Mouse (Mus musculus) forebrain, embryonic 12.5 days (tissue): ENCODE measurements around the gene Smarca4. TPM values are rescaled to one million over a fixed set of nuclear protein-coding genes. Genes with fewer than 3 reads are reported as not detected.

ENCODE experiments used
- ATAC-seq: fragments of 200-750 bp; cut with Nextera tagmentation; 2 replicates; pipeline ENCODE4 v1.8.0; 2017; ENCODE audit warnings: moderate TSS enrichment; ENCODE audit not compliant: low FRiP score
- H3K27ac ChIP-seq: fragments of 300-500 bp; sonication (generic); 2 replicates; pipeline ENCODE4 v1.5.1; 2016; ENCODE audit warnings: mild to moderate bottlenecking
- H3K27me3 ChIP-seq: fragments of 300-500 bp; sonication (generic); 2 replicates; pipeline ENCODE4 v1.6.1; 2016; ENCODE audit warnings: mild to moderate bottlenecking
- H3K36me3 ChIP-seq: fragments of 300-500 bp; sonication (generic); replicated peaks from 2 replicates; pipeline ENCODE4 v1.6.1; 2016; ENCODE audit warnings: mild to moderate bottlenecking
- H3K4me1 ChIP-seq: fragments of 300-500 bp; sonication (generic); 2 replicates; pipeline ENCODE4 v1.6.1; 2016
- H3K4me2 ChIP-seq: fragments of 300-500 bp; sonication (generic); 2 replicates; pipeline ENCODE4 v1.6.1; 2016; ENCODE audit warnings: mild to moderate bottlenecking, moderate library complexity
- H3K4me3 ChIP-seq: fragments of 300-500 bp; sonication (generic); replicated peaks from 2 replicates; pipeline ENCODE4 v1.5.1; 2016; ENCODE audit warnings: mild to moderate bottlenecking
- H3K9ac ChIP-seq: fragments of 300-500 bp; sonication (generic); 2 replicates; pipeline ENCODE4 v1.6.1; 2016; ENCODE audit warnings: mild to moderate bottlenecking
- H3K9me3 ChIP-seq: fragments of 300-500 bp; sonication (generic); 2 replicates; pipeline ENCODE4 v1.6.1; 2016
- WGBS: fragments of 180-500 bp; shearing (Covaris S2); methylation state at CpG from one replicate; pipeline ENCODE4 v1.1.7; 2016; 5-methylcytosine and 5-hydroxymethylcytosine counted together
- polyA plus RNA-seq: library from polyadenylated mRNA; unstranded; fragments of >200 nt; fragmentation: Nextera tagmentation; extraction: Ambion mirVana; gene quantifications from 2 replicates; pipeline ENCODE4 v1.2.1, GENCODE M21; 2016

The Smarca4 gene
- polyA plus RNA-seq, 1 experiment from 2014 or later: 184 TPM

GRCm38 (mm10) chr9:21706586-21707265 is 90.8 kb downstream of the Smarca4 start:
- no peak overlapping the region for H3K4me3 ChIP-seq
- H3K36me3 ChIP-seq: peaks cover 79% of the 10 kb centered on the region
- no peaks in the 10 kb centered on the region for H3K4me1 ChIP-seq
- ATAC-seq: 0 out of 2 replicates have a peak, but pooled peaks have one; percentile 27
- no peak overlapping the region for H3K9ac ChIP-seq
- H3K4me2 ChIP-seq: no peak overlapping the region
- no peak overlapping the region for H3K27ac ChIP-seq
- no peaks in the 10 kb centered on the region for H3K27me3 ChIP-seq
- WGBS: 90% methylated on average over 8 of the region's 8 CpGs
- H3K9me3 ChIP-seq: no peaks in the 10 kb centered on the region; the same call in 1 of the 2 replicates

- Histone ChIP-seq H3K4me1 (no peaks in the 10 kb centered on the region), H3K27ac (no peak overlapping the region), H3K4me3 (no peak overlapping the region), H3K9ac (no peak overlapping the region), H3K36me3 (peaks cover 56% of the 10 kb centered on the region), H3K9me3 (no peaks in the 10 kb centered on the region; the same call in 1 of the 2 replicates), H3K4me2 (no peak overlapping the region), H3K27me3 (no peaks in the 10 kb centered on the region)
- 93% methylated on average over 3 of the region's 3 CpGs for WGBS
- ATAC-seq: no peak
These were observed 93.4 kb downstream of the Smarca4 start for GRCm38 (mm10) chr9:21709340-21709739.

GRCm38 (mm10) chr9:21715298-21715697 is 99.3 kb downstream of the Smarca4 start:
- Histone ChIP-seq H3K27me3 (no peaks in the 10 kb centered on the region), H3K27ac (no peak overlapping the region), H3K9ac (no peak overlapping the region), H3K9me3 (no peaks in the 10 kb centered on the region), H3K4me2 (no peak overlapping the region), H3K4me1 (no peaks in the 10 kb centered on the region), H3K36me3 (peaks cover 4% of the 10 kb centered on the region), H3K4me3 (no peak overlapping the region)
- ATAC-seq: no peak
- WGBS: 72% methylated on average over 4 of the region's 4 CpGs

- H3K36me3 ChIP-seq: peaks cover 4% of the 10 kb centered on the region
- no peak overlapping the region for H3K4me2 ChIP-seq
- H3K27me3 ChIP-seq: no peaks in the 10 kb centered on the region
These were observed 101.0 kb downstream of the Smarca4 start for GRCm38 (mm10) chr9:21717015-21717414.

GRCm38 (mm10) chr9:21721036-21721435 is 105.1 kb downstream of the Smarca4 start:
- H3K27me3 ChIP-seq: no peaks in the 10 kb centered on the region
- no peak overlapping the region for H3K9ac ChIP-seq
- no peak overlapping the region for H3K4me2 ChIP-seq
- peaks cover 24% of the 10 kb centered on the region for H3K4me1 ChIP-seq
- WGBS: 77% methylated on average over 2 of the region's 2 CpGs
- no peak overlapping the region for H3K27ac ChIP-seq
- no peak overlapping the region for H3K4me3 ChIP-seq
- H3K9me3 ChIP-seq: no peaks in the 10 kb centered on the region
- H3K36me3 ChIP-seq: peaks cover 10% of the 10 kb centered on the region
- no peak for ATAC-seq

More at GRCm38 (mm10) chr9:21717015-21717414, 101.0 kb downstream of the Smarca4 start:
- 89% methylated on average over 2 of the region's 2 CpGs for WGBS
- no peaks in the 10 kb centered on the region for H3K4me1 ChIP-seq
- H3K27ac ChIP-seq: no peak overlapping the region
- ATAC-seq: no peak
- no peaks in the 10 kb centered on the region for H3K9me3 ChIP-seq
- H3K4me3 ChIP-seq: no peak overlapping the region
- H3K9ac ChIP-seq: no peak overlapping the region

GRCm38 (mm10) chr9:21723377-21724146 is 107.6 kb downstream of the Smarca4 start, which contains the start of gene Ldlr:
TSS of gene Ldlr (plus strand) at chr9:21723483.
- peak; percentile 82 for ATAC-seq
- Histone ChIP-seq H3K4me3 (peak within 1 kb of the TSS; percentile 75), H3K27ac (peak within 1 kb of the TSS; percentile 97), H3K9me3 (no peaks in the 10 kb centered on the region), H3K4me1 (peaks cover 29% of the 10 kb centered on the region), H3K4me2 (peak within 1 kb of the TSS; percentile 59), H3K36me3 (peaks cover 32% of the 10 kb centered on the region), H3K9ac (peak within 1 kb of the TSS; percentile 79), H3K27me3 (no peaks in the 10 kb centered on the region)
- under 1% methylated on average over 47 of the region's 47 CpGs for WGBS

GRCm38 (mm10) chr9:21724147-21724536 is 108.2 kb downstream of the Smarca4 start:
- ATAC-seq: peak; percentile 97
- H3K4me3 ChIP-seq: peak overlapping the region; percentile 75
- peak overlapping the region; percentile 97 for H3K27ac ChIP-seq
- no peaks in the 10 kb centered on the region for H3K27me3 ChIP-seq
- peak overlapping the region; percentile 59 for H3K4me2 ChIP-seq
- H3K9ac ChIP-seq: peak overlapping the region; percentile 79
- H3K36me3 ChIP-seq: peaks cover 37% of the 10 kb centered on the region
- H3K9me3 ChIP-seq: no peaks in the 10 kb centered on the region
- WGBS: under 1% methylated on average over 18 of the region's 18 CpGs
- peaks cover 29% of the 10 kb centered on the region for H3K4me1 ChIP-seq

- WGBS: 90% methylated on average over 23 of the region's 23 CpGs
- Histone ChIP-seq H3K36me3 (peaks cover 46% of the 10 kb centered on the region), H3K4me1 (peaks cover 29% of the 10 kb centered on the region), H3K4me3 (peak overlapping the region; percentile 75), H3K4me2 (peak overlapping the region; percentile 59), H3K27me3 (no peaks in the 10 kb centered on the region), H3K27ac (peak overlapping the region; percentile 27; the same call in 1 of the 2 replicates), H3K9ac (peak overlapping the region; percentile 79), H3K9me3 (no peaks in the 10 kb centered on the region)
- ATAC-seq: no peak
These were observed 109.5 kb downstream of the Smarca4 start for GRCm38 (mm10) chr9:21725224-21726121.

GRCm38 (mm10) chr9:21726218-21726975 is 110.4 kb downstream of the Smarca4 start:
- Histone ChIP-seq H3K9me3 (no peaks in the 10 kb centered on the region), H3K9ac (no peak overlapping the region), H3K27me3 (no peaks in the 10 kb centered on the region), H3K4me2 (peak overlapping the region; percentile 38), H3K36me3 (peaks cover 52% of the 10 kb centered on the region), H3K4me1 (peaks cover 29% of the 10 kb centered on the region), H3K27ac (peak overlapping the region; percentile 27; the same call in 1 of the 2 replicates), H3K4me3 (no peak overlapping the region)
- no peak for ATAC-seq
- 90% methylated on average over 14 of the region's 14 CpGs for WGBS

- peaks cover 72% of the 10 kb centered on the region for H3K36me3 ChIP-seq
- ATAC-seq: no peak
These were observed 112.4 kb downstream of the Smarca4 start for GRCm38 (mm10) chr9:21728261-21728832.

GRCm38 (mm10) chr9:21729264-21729663 is 113.3 kb downstream of the Smarca4 start:
- no peak for ATAC-seq
- Histone ChIP-seq H3K9ac (no peak overlapping the region), H3K4me2 (no peak overlapping the region), H3K27me3 (no peaks in the 10 kb centered on the region), H3K36me3 (peaks cover 81% of the 10 kb centered on the region), H3K9me3 (no peaks in the 10 kb centered on the region), H3K4me1 (peaks cover 22% of the 10 kb centered on the region), H3K27ac (no peak overlapping the region), H3K4me3 (no peak overlapping the region)
- WGBS: 95% methylated on average over 7 of the region's 7 CpGs

More at GRCm38 (mm10) chr9:21728261-21728832, 112.4 kb downstream of the Smarca4 start:
- H3K4me3 ChIP-seq: no peak overlapping the region
- no peak overlapping the region for H3K9ac ChIP-seq
- H3K4me2 ChIP-seq: no peak overlapping the region
- H3K27ac ChIP-seq: no peak overlapping the region
- peaks cover 22% of the 10 kb centered on the region for H3K4me1 ChIP-seq
- no peaks in the 10 kb centered on the region for H3K27me3 ChIP-seq
- 91% methylated on average over 10 of the region's 10 CpGs for WGBS
- no peaks in the 10 kb centered on the region for H3K9me3 ChIP-seq
